8 mouse cellular contexts compared by ENCODE assay signal in genomic region chr2:25228431-25228889, GRCm38 (mm10). TPM values are rescaled to one million over a fixed set of nuclear protein-coding genes. Genes with fewer than 3 reads are reported as not detected.
DNase-seq lines count a peak whose midpoint lies in the region; ATAC-seq lines count a peak whose summit lies in the region.

No protein-coding gene starts in this region.

- peak overlapping the region; percentile 68 for H3K27ac ChIP-seq in hindbrain, embryonic 15.5 days (replicated peaks)
- peak overlapping the region; percentile 46; the same call in 1 of the 2 replicates for H3K27ac ChIP-seq in macrophage

- peaks cover 18% of the 10 kb centered on the region for H3K4me1 ChIP-seq in hindbrain, embryonic 15.5 days (replicated peaks)

- no peak overlapping the region for H3K9ac ChIP-seq in hindbrain, embryonic 15.5 days

- H3K27me3 ChIP-seq in hindbrain, embryonic 15.5 days: no peaks in the 10 kb centered on the region

- peak; percentile 96 for DNase-seq in R1 (ENCODE audit: low read depth, low spot score)
- peak; percentile 85 to 90 for DNase-seq in cerebellum, postnatal 25 days
- DNase-seq in frontal cortex, postnatal 25 days (ENCODE audit: low spot score in 2 of 2): peak; percentile 55 to 69
- peak; percentile 86 for DNase-seq in left cerebral cortex, adult 11 months (ENCODE audit: low spot score)
- DNase-seq in right cerebral cortex, adult 18-20 months: peak; percentile 88
- peak; percentile 79 for DNase-seq in urinary bladder, postnatal 10 days (ENCODE audit: low spot score)

- WGBS in hindbrain, embryonic 15.5 days: 2% methylated on average over 7 of the region's 7 CpGs
- 1% methylated on average over 7 of the region's 7 CpGs for WGBS in macrophage (ENCODE audit: missing documents)

- H3K79me2 ChIP-seq in macrophage (ENCODE audit: inconsistent target): peaks cover 6% of the 10 kb centered on the region

- peak overlapping the region; percentile 38 for H3K4me2 ChIP-seq in hindbrain, embryonic 15.5 days

- H3K9me3 ChIP-seq in hindbrain, embryonic 15.5 days: no peaks in the 10 kb centered on the region

- no peak for ATAC-seq in hindbrain, embryonic 15.5 days (ENCODE audit: low FRiP score, low read depth)

- peak overlapping the region; percentile 20; the same call in 1 of the 2 replicates for H3K4me3 ChIP-seq in hindbrain, embryonic 15.5 days
- H3K4me3 ChIP-seq in macrophage (ENCODE audit: inconsistent target): peak overlapping the region; percentile 22

- H3K36me3 ChIP-seq in hindbrain, embryonic 15.5 days: no peaks in the 10 kb centered on the region
- no peaks in the 10 kb centered on the region for H3K36me3 ChIP-seq in macrophage (ENCODE audit: inconsistent target)

RNA-seq across cellular contexts. Expression of gene Tubb4b, which starts 4.0 kb away (rescaled TPM):
- polyA plus RNA-seq in hindbrain, embryonic 15.5 days (2015; fragmentation: Nextera tagmentation; extraction: Ambion mirVana): 444 and 468 TPM in 2 replicates
- 10 to 100 TPM in 25 of 26 experiments, 1 to 10 TPM in 1; 9.6 to 51.4 (median 27.3) TPM for total RNA-seq in macrophage (2018; cell fraction: chromatin; rRNA removed)
- 100 to 1,000 TPM in 8 of 26 experiments, 10 to 100 TPM in 18; 46.1 to 130 (median 73.8) TPM for total RNA-seq in macrophage (2018; cell fraction: cytosol; rRNA removed)
- 10 to 100 TPM; 15.6 to 92.0 (median 34.9) TPM for total RNA-seq in macrophage (2018; cell fraction: nucleus; rRNA removed)
- polyA plus RNA-seq in macrophage (2018): 49.1 to 144 TPM (median 76.8 TPM) in 3 replicates

RNA-seq across cellular contexts. Expression of gene Slc34a3, which starts 5.7 kb away (rescaled TPM):
- not detected in 2 replicates for polyA plus RNA-seq in hindbrain, embryonic 15.5 days (2015; fragmentation: Nextera tagmentation; extraction: Ambion mirVana)
- not detected for total RNA-seq in macrophage (2018; cell fraction: chromatin; rRNA removed)
- not detected for total RNA-seq in macrophage (2018; cell fraction: cytosol; rRNA removed)
- not detected for total RNA-seq in macrophage (2018; cell fraction: nucleus; rRNA removed)
- polyA plus RNA-seq in macrophage (2018): not detected in 3 replicates

RNA-seq across cellular contexts. Expression of gene Rnf224, which starts 8.1 kb away (rescaled TPM):
- not detected in 2 replicates for polyA plus RNA-seq in hindbrain, embryonic 15.5 days (2015; fragmentation: Nextera tagmentation; extraction: Ambion mirVana)
- total RNA-seq in macrophage (2018; cell fraction: chromatin; rRNA removed): not detected
- total RNA-seq in macrophage (2018; cell fraction: cytosol; rRNA removed): not detected
- not detected for total RNA-seq in macrophage (2018; cell fraction: nucleus; rRNA removed)
- polyA plus RNA-seq in macrophage (2018): not detected in 3 replicates

RNA-seq across cellular contexts. Expression of gene Fam166a, which starts 9.9 kb away (rescaled TPM):
- polyA plus RNA-seq in hindbrain, embryonic 15.5 days (2015; fragmentation: Nextera tagmentation; extraction: Ambion mirVana): 0.70 and 0.72 TPM in 2 replicates
- not detected for total RNA-seq in macrophage (2018; cell fraction: chromatin; rRNA removed)
- not detected for total RNA-seq in macrophage (2018; cell fraction: cytosol; rRNA removed)
- total RNA-seq in macrophage (2018; cell fraction: nucleus; rRNA removed): not detected
- not detected in 3 replicates for polyA plus RNA-seq in macrophage (2018)

RNA-seq across cellular contexts. Expression of gene Rnf208, which starts 13.6 kb away (rescaled TPM):
- polyA plus RNA-seq in hindbrain, embryonic 15.5 days (2015; fragmentation: Nextera tagmentation; extraction: Ambion mirVana): 145 and 177 TPM in 2 replicates
- total RNA-seq in macrophage (2018; cell fraction: chromatin; rRNA removed): 1 to 10 TPM in 6 of 26 experiments, under 1 TPM in 4, not detected in 16; 0.67 to 2.5 (median 1.1) TPM
- total RNA-seq in macrophage (2018; cell fraction: cytosol; rRNA removed): under 1 TPM in 15 of 26 experiments, not detected in 11; 0.10 to 0.32 (median 0.19) TPM
- 1 to 10 TPM in 11 of 26 experiments, under 1 TPM in 7, not detected in 8; 0.50 to 4.3 (median 1.1) TPM for total RNA-seq in macrophage (2018; cell fraction: nucleus; rRNA removed)
- 0.21 to 0.42 TPM in 2 of 3 replicates, not detected in the other for polyA plus RNA-seq in macrophage (2018)
